Mouse (Mus musculus): ENCODE measurements at regions not wholly inside any gene's neighbourhood (a gene's known extent, or its start where the extent isn't known, plus 50 kb on each side); places are given as distances from the start of the nearest gene placed in this dataset.

- ATAC-seq (ENCODE audit: insufficient read depth): no peak
- H3K4me3 ChIP-seq (ENCODE audit: insufficient read depth in 1 of 2, low read depth in 2 of 2, low read length in 2 of 2): no peak overlapping the region
- no peak overlapping the region for H3K27ac ChIP-seq
- H3K4me1 ChIP-seq (replicated peaks; ENCODE audit: control insufficient read depth in 2 of 2, insufficient read depth in 2 of 2, low read length in 1 of 2): no peaks in the 10 kb centered on the region
- 54% methylated on average over 5 of the region's 5 CpGs for WGBS (ENCODE audit: insufficient replicate concordance)
- DNase-seq (ENCODE audit: low read depth in 3 of 3, low spot score in 3 of 3): no peak
- H3K4me2 ChIP-seq (ENCODE audit: low read depth): no peak overlapping the region
- TF ChIP-seq CTCF (IDR thresholded peaks at IDR 0.05; ENCODE audit: low read depth): no peak
- no peaks in the 10 kb centered on the region for H3K9me3 ChIP-seq (ENCODE audit: control insufficient read depth, low read length)
- H3K9ac ChIP-seq (replicated peaks): no peak overlapping the region
- H3K36me3 ChIP-seq (replicated peaks; ENCODE audit: control insufficient read depth, insufficient read depth, low read depth): no peaks in the 10 kb centered on the region
- no peaks in the 10 kb centered on the region for H3K27me3 ChIP-seq (ENCODE audit: control insufficient read depth, insufficient read depth, low read length)
Observed at GRCm38 (mm10) chr8:7718898-7719696, 941.9 kb downstream of the Efnb2 start.

- Histone ChIP-seq H3K27ac (no peak overlapping the region), H3K36me3 (replicated peaks; ENCODE audit: control insufficient read depth, insufficient read depth, low read depth) (no peaks in the 10 kb centered on the region), H3K4me2 (ENCODE audit: low read depth) (no peak overlapping the region), H3K9ac (replicated peaks) (no peak overlapping the region), H3K4me1 (replicated peaks; ENCODE audit: control insufficient read depth in 2 of 2, insufficient read depth in 2 of 2, low read length in 1 of 2) (no peaks in the 10 kb centered on the region), H3K9me3 (ENCODE audit: control insufficient read depth, low read length) (no peaks in the 10 kb centered on the region), H3K27me3 (ENCODE audit: control insufficient read depth, insufficient read depth, low read length) (no peaks in the 10 kb centered on the region), H3K4me3 (ENCODE audit: insufficient read depth in 1 of 2, low read depth in 2 of 2, low read length in 2 of 2) (no peak overlapping the region)
- no peak for DNase-seq (ENCODE audit: low read depth in 3 of 3, low spot score in 3 of 3)
- 27% methylated on average over 1 of the region's 1 CpGs for WGBS (ENCODE audit: insufficient replicate concordance)
- no peak for ATAC-seq (ENCODE audit: insufficient read depth)
- TF ChIP-seq CTCF (IDR thresholded peaks at IDR 0.05; ENCODE audit: low read depth): no peak
- no peak for TF ChIP-seq EP300 (IDR thresholded peaks at IDR 0.05; ENCODE audit: low read depth)
Observed at GRCm38 (mm10) chr8:7710764-7711163, 950.3 kb downstream of the Efnb2 start.

- ATAC-seq (ENCODE audit: insufficient read depth) (no peak), DNase-seq (ENCODE audit: low read depth in 3 of 3, low spot score in 3 of 3) (no peak)
- WGBS (ENCODE audit: insufficient replicate concordance): 52% methylated on average over 1 of the region's 1 CpGs
- Histone ChIP-seq H3K4me3 (ENCODE audit: insufficient read depth in 1 of 2, low read depth in 2 of 2, low read length in 2 of 2) (no peak overlapping the region), H3K27ac (no peak overlapping the region), H3K9me3 (ENCODE audit: control insufficient read depth, low read length) (no peaks in the 10 kb centered on the region), H3K4me1 (replicated peaks; ENCODE audit: control insufficient read depth in 2 of 2, insufficient read depth in 2 of 2, low read length in 1 of 2) (no peaks in the 10 kb centered on the region), H3K36me3 (replicated peaks; ENCODE audit: control insufficient read depth, insufficient read depth, low read depth) (no peaks in the 10 kb centered on the region), H3K4me2 (ENCODE audit: low read depth) (no peak overlapping the region), H3K27me3 (ENCODE audit: control insufficient read depth, insufficient read depth, low read length) (no peaks in the 10 kb centered on the region), H3K9ac (replicated peaks) (no peak overlapping the region)
- TF ChIP-seq CTCF (IDR thresholded peaks at IDR 0.05; ENCODE audit: low read depth): no peak
- no peak for TF ChIP-seq EP300 (IDR thresholded peaks at IDR 0.05; ENCODE audit: low read depth)
Observed at GRCm38 (mm10) chr8:7709406-7709805, 951.6 kb downstream of the Efnb2 start.

GRCm38 (mm10) chr8:7691355-7691996 is 969.6 kb downstream of the Efnb2 start:
- no peak overlapping the region for H3K4me3 ChIP-seq (ENCODE audit: insufficient read depth in 1 of 2, low read depth in 2 of 2, low read length in 2 of 2)
- TF ChIP-seq CTCF (IDR thresholded peaks at IDR 0.05; ENCODE audit: low read depth) (no peak), EP300 (IDR thresholded peaks at IDR 0.05; ENCODE audit: low read depth) (no peak)

GRCm38 (mm10) chr8:7653804-7654203 is 1007.2 kb downstream of the Efnb2 start:
- no peak overlapping the region for H3K27ac ChIP-seq
- no peak for DNase-seq (ENCODE audit: low read depth in 3 of 3, low spot score in 3 of 3)
- H3K4me1 ChIP-seq (replicated peaks; ENCODE audit: control insufficient read depth in 2 of 2, insufficient read depth in 2 of 2, low read length in 1 of 2): no peaks in the 10 kb centered on the region

More at GRCm38 (mm10) chr8:7691355-7691996, 969.6 kb downstream of the Efnb2 start:
- WGBS (ENCODE audit: insufficient replicate concordance): 62% methylated on average over 2 of the region's 2 CpGs
- no peak overlapping the region for H3K27ac ChIP-seq
- H3K9me3 ChIP-seq (ENCODE audit: control insufficient read depth, low read length): no peaks in the 10 kb centered on the region
- no peak overlapping the region for H3K4me2 ChIP-seq (ENCODE audit: low read depth)
- ATAC-seq (ENCODE audit: insufficient read depth) (no peak), DNase-seq (ENCODE audit: low read depth in 3 of 3, low spot score in 3 of 3) (no peak)
- no peaks in the 10 kb centered on the region for H3K4me1 ChIP-seq (replicated peaks; ENCODE audit: control insufficient read depth in 2 of 2, insufficient read depth in 2 of 2, low read length in 1 of 2)
- no peak overlapping the region for H3K9ac ChIP-seq (replicated peaks)
- H3K27me3 ChIP-seq (ENCODE audit: control insufficient read depth, insufficient read depth, low read length): no peaks in the 10 kb centered on the region
- no peaks in the 10 kb centered on the region for H3K36me3 ChIP-seq (replicated peaks; ENCODE audit: control insufficient read depth, insufficient read depth, low read depth)

More at GRCm38 (mm10) chr8:7653804-7654203, 1007.2 kb downstream of the Efnb2 start:
- no peaks in the 10 kb centered on the region for H3K9me3 ChIP-seq (ENCODE audit: control insufficient read depth, low read length)
- no peaks in the 10 kb centered on the region for H3K36me3 ChIP-seq (replicated peaks; ENCODE audit: control insufficient read depth, insufficient read depth, low read depth)
- no peak overlapping the region for H3K9ac ChIP-seq (replicated peaks)
- ATAC-seq (ENCODE audit: insufficient read depth): no peak
- H3K4me3 ChIP-seq (ENCODE audit: insufficient read depth in 1 of 2, low read depth in 2 of 2, low read length in 2 of 2): no peak overlapping the region
- TF ChIP-seq EP300 (IDR thresholded peaks at IDR 0.05; ENCODE audit: low read depth) (no peak), CTCF (IDR thresholded peaks at IDR 0.05; ENCODE audit: low read depth) (no peak)
- no peak overlapping the region for H3K4me2 ChIP-seq (ENCODE audit: low read depth)
- H3K27me3 ChIP-seq (ENCODE audit: control insufficient read depth, insufficient read depth, low read length): no peaks in the 10 kb centered on the region

All from liver, embryonic 14.5 days (tissue).